Mouse (Mus musculus) intestine, embryonic 16.5 days (tissue): ENCODE measurements around the gene Lamc2. TPM values are rescaled to one million over a fixed set of nuclear protein-coding genes. Genes with fewer than 3 reads are reported as not detected.

ENCODE experiments used
- ATAC-seq: fragments of 200-750 bp; cut with Nextera tagmentation; 2 replicates; pipeline ENCODE4 v1.8.0; 2017; ENCODE audit warnings: moderate TSS enrichment, moderate library complexity
- H3K27ac ChIP-seq: fragments of 300-500 bp; sonication (generic); 2 replicates; pipeline ENCODE4 v1.5.1; 2014; ENCODE audit warnings: mild to moderate bottlenecking, low read length
- H3K27me3 ChIP-seq: fragments of 300-500 bp; sonication (generic); replicated peaks from 2 replicates; pipeline ENCODE4 v1.6.1; 2014; ENCODE audit warnings: low read length, control low read depth, mixed read lengths; ENCODE audit not compliant: control insufficient read depth, insufficient read depth
- H3K36me3 ChIP-seq: fragments of 300-500 bp; sonication (generic); 2 replicates; pipeline ENCODE4 v1.6.1; 2014; ENCODE audit warnings: low read length, control low read depth; ENCODE audit not compliant: control insufficient read depth, insufficient read depth
- H3K4me1 ChIP-seq: fragments of 300-500 bp; sonication (generic); 2 replicates; pipeline ENCODE4 v1.6.1; 2014; ENCODE audit warnings: low read length, control low read depth, mixed read lengths; ENCODE audit not compliant: control insufficient read depth, insufficient read depth
- H3K4me2 ChIP-seq: fragments of 300-500 bp; sonication (generic); 2 replicates; pipeline ENCODE4 v1.6.1; 2014; ENCODE audit warnings: low read depth, low read length, control low read depth
- H3K4me3 ChIP-seq: fragments of 300-500 bp; sonication (generic); 2 replicates; pipeline ENCODE4 v1.5.1; 2014; ENCODE audit warnings: mild to moderate bottlenecking, low read length
- H3K9ac ChIP-seq: fragments of 300-500 bp; sonication (generic); 2 replicates; pipeline ENCODE4 v1.6.1; 2014; ENCODE audit warnings: low read depth, low read length
- H3K9me3 ChIP-seq: fragments of 300-500 bp; sonication (generic); 2 replicates; pipeline ENCODE4 v1.6.1; 2016; ENCODE audit warnings: low read length, control low read depth; ENCODE audit not compliant: control insufficient read depth
- whole genome bisulfite sequencing: fragments of 180-500 bp; shearing (Covaris S2); extraction: QIAGEN DNeasy Blood & Tissue Kit; methylation state at CpG from one replicate; pipeline ENCODE4 v1.1.7; 2014; 5-methylcytosine and 5-hydroxymethylcytosine counted together
- polyA plus RNA-seq: library from polyadenylated mRNA; unstranded; fragments of >200 nt; fragmentation: Nextera tagmentation; extraction: Ambion mirVana; gene quantifications from 2 replicates; pipeline ENCODE4 v1.2.1, GENCODE M21; 2015

Lamc2 gene
- polyA plus RNA-seq, 1 experiment from 2014 or later, result 6.0 TPM

DNA sequence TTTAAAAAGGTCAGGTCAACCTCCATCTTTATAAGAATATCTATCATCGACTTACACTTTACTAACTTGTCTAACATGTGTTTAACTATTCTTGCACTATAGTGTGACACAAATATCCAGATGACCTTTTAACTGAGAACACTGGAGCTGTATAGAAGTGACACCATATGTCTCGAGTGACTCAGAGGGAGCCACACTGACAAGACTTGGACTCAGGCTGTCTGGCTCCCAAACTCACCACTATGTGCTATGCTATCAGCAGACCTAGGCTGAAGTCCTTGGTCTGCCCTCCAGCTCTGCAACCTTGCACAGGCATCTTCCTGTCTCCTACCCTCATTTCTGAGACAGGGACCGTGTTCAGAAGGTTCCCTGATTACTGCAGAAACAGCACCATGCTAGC is 22.4 kb downstream of the Lamc2 start:
- WGBS, result 76% methylated on average over 3 of the region's 3 CpGs
- H3K27me3 ChIP-seq, result no peaks in the 10 kb centered on the region

GRCm38 (mm10) chr1:153159137-153159536 is 27.1 kb downstream of the Lamc2 start:
- Histone ChIP-seq H3K4me2 (no peak overlapping the region), H3K36me3 (no peaks in the 10 kb centered on the region), H3K9ac (no peak overlapping the region), H3K4me3 (no peak overlapping the region), H3K27ac (no peak overlapping the region), H3K27me3 (no peaks in the 10 kb centered on the region), H3K9me3 (no peaks in the 10 kb centered on the region), H3K4me1 (0 out of 2 replicates have a peak, but pooled peaks cover 4% of the 10 kb centered on the region)
- ATAC-seq, result no peak
- WGBS, result 88% methylated on average over 4 of the region's 4 CpGs

More for the DNA sequence above, 22.4 kb downstream of the Lamc2 start:
- Histone ChIP-seq H3K36me3 (no peaks in the 10 kb centered on the region), H3K4me3 (no peak overlapping the region), H3K4me1 (no peaks in the 10 kb centered on the region), H3K4me2 (no peak overlapping the region), H3K27ac (no peak overlapping the region), H3K9me3 (no peaks in the 10 kb centered on the region), H3K9ac (no peak overlapping the region)
- no peak for ATAC-seq

DNA sequence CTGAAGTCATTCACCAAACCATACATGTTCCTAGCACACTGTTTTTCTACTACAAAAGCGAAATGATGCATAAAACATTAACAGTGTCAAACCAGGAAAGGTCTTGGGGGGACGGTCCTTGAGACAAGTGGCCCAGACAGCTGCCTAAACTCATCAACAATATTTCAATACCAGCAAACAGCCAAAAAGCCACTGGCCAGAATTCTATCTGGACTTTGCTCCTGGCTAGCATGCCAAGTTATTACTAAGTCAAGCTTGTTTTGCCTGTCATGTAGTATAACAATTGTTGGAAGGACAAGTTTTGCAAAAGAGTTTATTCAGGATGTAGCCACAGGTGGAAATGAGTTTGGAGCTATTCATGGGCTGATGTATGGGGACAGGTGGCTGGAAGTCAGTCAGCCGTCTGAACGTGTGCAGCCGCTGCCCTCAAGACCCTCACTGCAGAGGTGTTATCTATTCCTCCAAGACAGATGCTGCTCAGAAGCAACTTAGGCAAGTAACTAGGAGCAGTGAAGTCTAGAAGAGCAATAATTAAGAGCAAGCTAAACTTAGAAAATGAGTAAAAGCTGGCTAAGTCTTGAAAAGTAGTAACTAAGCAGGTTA is 29.1 kb downstream of the Lamc2 start:
- Histone ChIP-seq H3K9ac (no peak overlapping the region), H3K4me1 (0 out of 2 replicates have a peak, but pooled peaks cover 4% of the 10 kb centered on the region), H3K36me3 (no peaks in the 10 kb centered on the region), H3K4me2 (no peak overlapping the region), H3K9me3 (no peaks in the 10 kb centered on the region), H3K27ac (no peak overlapping the region), H3K4me3 (no peak overlapping the region), H3K27me3 (no peaks in the 10 kb centered on the region)
- 84% methylated on average over 5 of the region's 5 CpGs for WGBS
- no peak for ATAC-seq

DNA sequence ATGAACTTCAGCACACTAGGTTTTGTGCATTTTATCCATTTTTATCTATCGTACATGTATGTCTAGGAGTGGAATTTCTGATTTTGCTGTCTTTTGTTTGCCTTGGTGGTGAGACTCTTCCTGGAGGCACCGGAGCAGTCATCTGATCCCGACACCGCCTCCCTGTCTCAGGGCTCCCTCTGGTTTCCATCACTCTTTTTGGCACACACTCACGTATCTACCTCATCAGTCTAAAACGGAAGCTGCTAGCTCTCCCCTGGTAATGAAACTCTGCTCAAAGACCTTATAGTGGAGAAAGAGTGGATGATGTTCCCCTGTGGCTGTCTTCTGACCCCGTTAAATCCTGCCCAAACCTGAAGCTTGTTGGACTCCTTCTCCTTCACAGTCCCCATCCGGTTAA is 30.9 kb downstream of the Lamc2 start:
- Histone ChIP-seq H3K4me2 (no peak overlapping the region), H3K4me3 (no peak overlapping the region), H3K27me3 (no peaks in the 10 kb centered on the region), H3K36me3 (no peaks in the 10 kb centered on the region; the same call in 1 of the 2 replicates), H3K4me1 (0 out of 2 replicates have a peak, but pooled peaks cover 4% of the 10 kb centered on the region), H3K27ac (no peak overlapping the region), H3K9me3 (no peaks in the 10 kb centered on the region), H3K9ac (no peak overlapping the region)
- 62% methylated on average over 8 of the region's 8 CpGs for whole genome bisulfite sequencing
- ATAC-seq, result no peak

- no peaks in the 10 kb centered on the region; the same call in 1 of the 2 replicates for H3K36me3 ChIP-seq
- no peaks in the 10 kb centered on the region for H3K27me3 ChIP-seq
- H3K27ac ChIP-seq, result no peak overlapping the region
- ATAC-seq, result peak; percentile 62
- 0 out of 2 replicates have a peak, but pooled peaks cover 4% of the 10 kb centered on the region for H3K4me1 ChIP-seq
- H3K4me3 ChIP-seq, result no peak overlapping the region
- no peak overlapping the region for H3K9ac ChIP-seq
- H3K4me2 ChIP-seq, result no peak overlapping the region
- no peaks in the 10 kb centered on the region for H3K9me3 ChIP-seq
- WGBS, result 57% methylated on average over 10 of the region's 10 CpGs
Observed at GRCm38 (mm10) chr1:153153619-153154137, 32.6 kb downstream of the Lamc2 start.

GRCm38 (mm10) chr1:153152594-153152993 is 33.7 kb downstream of the Lamc2 start:
- H3K9ac ChIP-seq, result no peak overlapping the region
- 80% methylated on average over 7 of the region's 7 CpGs for WGBS

DNA sequence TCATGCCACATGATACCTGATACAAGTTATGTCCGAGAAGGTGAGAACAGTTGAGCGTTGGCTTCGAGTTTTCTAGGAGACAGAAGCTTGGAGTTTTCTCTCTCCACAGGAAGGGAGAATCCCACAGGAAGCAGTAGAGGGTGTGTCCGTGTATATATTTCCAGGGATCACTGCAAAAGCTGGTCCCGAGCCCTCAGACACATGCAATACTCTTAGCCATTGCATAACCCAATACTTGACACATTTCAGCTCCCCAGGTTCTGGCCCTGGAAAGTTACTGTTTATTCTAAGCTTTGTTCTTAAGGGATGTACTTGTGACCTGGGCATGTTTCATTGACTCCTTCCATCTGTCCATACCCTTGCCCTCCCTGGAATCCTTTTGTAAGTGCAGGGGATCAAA is 40.5 kb downstream of the Lamc2 start:
- Histone ChIP-seq H3K9ac (no peak overlapping the region), H3K27ac (no peak overlapping the region), H3K4me2 (no peak overlapping the region), H3K27me3 (no peaks in the 10 kb centered on the region), H3K4me3 (no peak overlapping the region), H3K9me3 (no peaks in the 10 kb centered on the region), H3K4me1 (no peaks in the 10 kb centered on the region; the same call in 1 of the 2 replicates), H3K36me3 (no peaks in the 10 kb centered on the region; the same call in 1 of the 2 replicates)
- WGBS, result 61% methylated on average over 5 of the region's 5 CpGs
- ATAC-seq, result no peak

More at GRCm38 (mm10) chr1:153152594-153152993, 33.7 kb downstream of the Lamc2 start:
- 0 out of 2 replicates have a peak, but pooled peaks cover 4% of the 10 kb centered on the region for H3K4me1 ChIP-seq
- peak; percentile 18; the same call in 1 of the 2 replicates for ATAC-seq
- H3K36me3 ChIP-seq, result no peaks in the 10 kb centered on the region; the same call in 1 of the 2 replicates
- no peaks in the 10 kb centered on the region for H3K27me3 ChIP-seq
- no peaks in the 10 kb centered on the region for H3K9me3 ChIP-seq
- H3K4me3 ChIP-seq, result no peak overlapping the region
- H3K4me2 ChIP-seq, result no peak overlapping the region
- H3K27ac ChIP-seq, result no peak overlapping the region

- H3K4me2 ChIP-seq, result no peak overlapping the region
Observed at GRCm38 (mm10) chr1:153144021-153144420, 42.2 kb downstream of the Lamc2 start.

DNA sequence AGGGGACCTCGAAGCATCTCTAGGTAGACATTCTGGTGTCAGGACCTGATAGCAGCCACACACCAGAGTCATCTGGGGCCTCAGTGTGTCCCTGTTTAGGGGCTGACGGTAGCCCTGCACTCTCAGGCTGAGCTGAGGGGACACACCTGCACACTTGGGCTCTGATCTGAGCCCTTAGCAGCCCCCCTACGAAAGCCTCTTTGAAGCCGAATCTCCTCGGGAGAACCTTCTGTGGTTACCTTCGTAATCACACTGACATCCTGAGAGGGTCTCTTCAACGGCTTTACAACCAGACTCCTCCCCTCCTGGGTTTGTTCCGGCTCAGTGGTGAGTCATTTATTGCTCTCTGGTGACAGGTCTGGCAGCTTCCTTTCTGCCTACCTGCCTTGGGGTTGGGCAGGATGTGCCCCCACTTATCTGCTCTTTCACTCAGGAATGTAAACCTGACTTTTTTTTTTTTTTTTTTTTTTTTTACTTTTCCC is 45.5 kb downstream of the Lamc2 start:
- no peaks in the 10 kb centered on the region for H3K36me3 ChIP-seq
- H3K4me1 ChIP-seq, result peaks cover 19% of the 10 kb centered on the region
- H3K27me3 ChIP-seq, result no peaks in the 10 kb centered on the region
- WGBS, result 13% methylated on average over 8 of the region's 8 CpGs
- no peaks in the 10 kb centered on the region for H3K9me3 ChIP-seq
- H3K4me3 ChIP-seq, result peak overlapping the region; percentile 10; the same call in 1 of the 2 replicates
- H3K9ac ChIP-seq, result no peak overlapping the region
- H3K27ac ChIP-seq, result peak overlapping the region; percentile 49
- peak; percentile 89 for ATAC-seq
- peak overlapping the region; percentile 33 for H3K4me2 ChIP-seq

More at GRCm38 (mm10) chr1:153144021-153144420, 42.2 kb downstream of the Lamc2 start:
- Histone ChIP-seq H3K27ac (no peak overlapping the region), H3K36me3 (no peaks in the 10 kb centered on the region), H3K9me3 (no peaks in the 10 kb centered on the region), H3K9ac (no peak overlapping the region), H3K4me3 (no peak overlapping the region), H3K4me1 (peaks cover 8% of the 10 kb centered on the region), H3K27me3 (no peaks in the 10 kb centered on the region)
- 77% methylated on average over 11 of the region's 11 CpGs for WGBS
- ATAC-seq, result no peak
